Mouse (Mus musculus): Measurements from ENCODE around the gene Schip1.

Gene Schip1

DNA sequence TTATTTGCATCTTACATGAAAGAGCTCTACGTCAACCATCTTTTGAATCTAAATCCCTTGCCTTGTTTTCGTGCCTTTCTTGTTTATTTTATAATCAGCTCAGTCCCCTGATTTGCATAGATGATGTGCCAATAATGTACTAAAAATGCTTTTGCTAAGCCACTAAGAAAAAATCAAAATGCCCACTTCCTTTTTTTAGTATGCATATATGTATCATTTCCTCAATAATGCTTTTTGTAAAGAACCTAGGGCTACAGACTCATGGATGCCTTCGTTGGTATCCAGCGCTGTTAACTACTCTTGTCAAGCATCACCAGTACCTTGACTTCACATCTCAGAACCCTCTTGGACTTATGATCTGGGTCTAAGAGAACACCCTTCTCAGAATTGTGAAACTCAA is 569.0 kb downstream of the Schip1 start:
- DNase-seq: no peak

- DNase-seq: no peak
Observed at GRCm38 (mm10) chr3:68637960-68638359, 573.4 kb downstream of the Schip1 start.

GRCm38 (mm10) chr3:68638703-68639102 is 574.1 kb downstream of the Schip1 start:
- no peak for DNase-seq

GRCm38 (mm10) chr3:68642935-68643334 is 578.3 kb downstream of the Schip1 start:
- no peak for DNase-seq

GRCm38 (mm10) chr3:68646387-68647130 is 582.0 kb downstream of the Schip1 start:
- no peak for DNase-seq

DNA sequence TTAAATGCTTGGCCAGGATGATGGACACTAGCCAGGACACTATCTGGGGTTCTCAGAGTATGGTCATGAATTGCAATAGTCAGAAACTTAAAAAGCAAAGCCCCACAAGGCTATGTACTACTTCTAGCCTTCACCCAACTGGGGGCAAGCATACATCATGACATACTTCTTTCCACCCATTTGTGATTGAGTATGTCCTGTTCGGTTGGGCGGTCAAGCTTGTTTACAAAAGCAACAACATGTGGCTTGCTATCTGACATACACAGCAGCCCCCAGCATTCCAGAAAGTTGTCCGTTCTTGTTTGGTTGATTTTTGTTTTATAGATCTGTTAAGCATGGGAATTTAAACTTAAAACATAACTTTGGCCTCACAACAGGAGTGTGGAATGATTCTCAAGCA is 582.7 kb downstream of the Schip1 start:
- no peak for DNase-seq

GRCm38 (mm10) chr3:68650251-68650650 is 585.6 kb downstream of the Schip1 start:
- no peak for DNase-seq

DNA sequence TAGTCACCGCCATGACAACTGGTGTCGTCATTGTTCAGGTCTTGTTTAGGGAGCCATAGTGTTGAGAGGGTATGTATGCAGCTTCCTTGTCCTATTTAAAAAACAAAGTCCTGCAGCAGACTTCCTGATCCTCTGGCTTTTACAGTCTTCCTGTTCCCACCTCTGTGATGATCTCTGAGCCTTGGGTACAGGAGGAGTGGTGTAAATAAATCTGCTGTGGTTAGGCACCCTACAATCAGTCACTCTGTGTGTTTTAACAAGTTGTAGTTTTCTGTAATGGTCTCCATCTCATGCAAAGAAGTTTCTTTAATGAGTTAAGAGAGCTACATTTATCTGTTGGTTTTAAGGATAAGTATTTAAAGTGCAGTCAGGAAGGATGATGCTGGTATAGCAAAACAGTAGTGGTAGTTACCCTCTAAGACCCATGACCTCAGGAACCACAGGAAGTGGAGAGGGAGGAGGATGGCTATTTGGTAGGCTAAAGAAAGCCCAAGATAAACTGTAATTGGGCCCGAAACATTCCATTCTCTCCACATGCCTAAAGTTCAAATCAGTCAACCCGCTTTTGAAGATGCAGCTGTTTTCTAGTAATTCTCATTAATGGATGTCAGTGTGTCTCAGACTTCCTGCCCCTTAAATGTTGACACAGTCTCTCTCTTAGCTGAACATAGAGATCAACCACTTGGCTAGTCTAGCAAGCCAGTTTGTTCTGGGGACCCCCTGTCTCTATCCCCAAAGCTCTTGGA is 592.2 kb downstream of the Schip1 start:
- DNase-seq: no peak

- no peak for DNase-seq
Observed at GRCm38 (mm10) chr3:68657589-68658245, 593.1 kb downstream of the Schip1 start.

- DNase-seq: no peak
Observed at GRCm38 (mm10) chr3:68659996-68660395, 595.4 kb downstream of the Schip1 start.

- peak; percentile 36 for DNase-seq
Observed at GRCm38 (mm10) chr3:68660538-68660937, 595.9 kb downstream of the Schip1 start.

- no peak for DNase-seq
Observed at GRCm38 (mm10) chr3:68662386-68662785, 597.8 kb downstream of the Schip1 start.

- DNase-seq: no peak
Observed at GRCm38 (mm10) chr3:68664337-68664736, 599.7 kb downstream of the Schip1 start.

DNA sequence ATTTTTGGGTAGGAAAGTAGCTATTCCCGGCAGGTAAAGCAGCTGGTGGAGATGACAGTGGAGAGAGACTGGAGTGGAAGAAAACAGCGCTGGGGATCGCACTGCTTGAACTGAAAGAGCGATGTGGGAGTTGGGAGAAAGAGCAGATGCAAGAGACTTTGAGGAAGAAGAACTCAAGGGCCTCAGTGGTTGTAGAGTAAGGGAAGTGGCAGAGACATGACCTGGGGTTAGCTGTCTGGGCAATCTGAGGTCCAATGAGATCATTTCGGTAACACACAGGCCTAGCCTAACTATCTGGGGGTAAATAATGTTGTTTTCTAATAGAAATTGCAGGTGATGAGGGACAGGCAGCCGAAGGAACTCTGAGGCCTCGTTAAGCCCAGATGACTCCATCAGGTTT is 601.8 kb downstream of the Schip1 start:
- DNase-seq: no peak

DNA sequence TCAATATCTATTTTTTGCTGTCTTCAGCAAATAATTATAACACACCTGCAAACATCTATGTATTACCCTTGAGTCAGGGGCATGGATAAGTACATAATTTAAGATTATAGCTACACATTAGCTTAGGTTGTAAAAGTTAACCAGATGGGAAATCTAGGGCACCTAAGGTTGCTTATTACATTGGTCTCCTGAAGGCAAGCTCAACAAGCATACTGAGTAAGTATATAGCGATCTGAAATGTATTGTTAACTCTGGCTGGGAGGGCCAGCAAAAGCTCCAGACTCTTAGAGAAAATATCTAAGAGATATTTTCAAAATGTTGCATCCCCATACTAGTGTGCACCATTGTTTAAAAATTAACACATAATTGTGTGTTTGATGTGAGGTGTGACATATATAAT is 603.2 kb downstream of the Schip1 start:
- no peak for DNase-seq

- DNase-seq: no peak
Observed at GRCm38 (mm10) chr3:68669418-68669974, 604.9 kb downstream of the Schip1 start.

- DNase-seq: no peak
Observed at GRCm38 (mm10) chr3:68674721-68675120, 610.1 kb downstream of the Schip1 start.

GRCm38 (mm10) chr3:68675216-68675835 is 610.7 kb downstream of the Schip1 start:
- DNase-seq: no peak

All from right cerebral cortex, postnatal 25 days (tissue).